Mouse (Mus musculus) CH12.LX (cell line): Measurements from ENCODE around the gene Rhof.

ENCODE experiments used
- CTCF ChIP-seq, 2 experiments: IDR thresholded peaks in 1 of 2; conservative IDR thresholded peaks in 1 of 2; 2 replicates each; pipeline ENCODE4 v1.5.1; 2011 to 2012; ENCODE audit warnings: low read depth in 2 of 2, low read length in 2 of 2, improper control_type of control experiment in 1 of 2, inconsistent platforms in 1 of 2, mild to moderate bottlenecking in 1 of 2, moderate library complexity in 1 of 2
- MAZ ChIP-seq: IDR thresholded peaks from 2 replicates; pipeline ENCODE4 v1.6.1; 2012; ENCODE audit warnings: low read depth, mild to moderate bottlenecking, inconsistent platforms, low read length, improper control_type of control experiment, moderate library complexity
- MYC ChIP-seq: IDR thresholded peaks from 2 replicates; pipeline ENCODE4 v1.6.1; 2011; ENCODE audit warnings: low read depth, mild to moderate bottlenecking, improper control_type of control experiment, low read length
- SIN3A ChIP-seq: IDR thresholded peaks from 2 replicates; pipeline ENCODE4 v1.6.1; 2012; ENCODE audit warnings: low read length, improper control_type of control experiment, inconsistent platforms

DNA sequence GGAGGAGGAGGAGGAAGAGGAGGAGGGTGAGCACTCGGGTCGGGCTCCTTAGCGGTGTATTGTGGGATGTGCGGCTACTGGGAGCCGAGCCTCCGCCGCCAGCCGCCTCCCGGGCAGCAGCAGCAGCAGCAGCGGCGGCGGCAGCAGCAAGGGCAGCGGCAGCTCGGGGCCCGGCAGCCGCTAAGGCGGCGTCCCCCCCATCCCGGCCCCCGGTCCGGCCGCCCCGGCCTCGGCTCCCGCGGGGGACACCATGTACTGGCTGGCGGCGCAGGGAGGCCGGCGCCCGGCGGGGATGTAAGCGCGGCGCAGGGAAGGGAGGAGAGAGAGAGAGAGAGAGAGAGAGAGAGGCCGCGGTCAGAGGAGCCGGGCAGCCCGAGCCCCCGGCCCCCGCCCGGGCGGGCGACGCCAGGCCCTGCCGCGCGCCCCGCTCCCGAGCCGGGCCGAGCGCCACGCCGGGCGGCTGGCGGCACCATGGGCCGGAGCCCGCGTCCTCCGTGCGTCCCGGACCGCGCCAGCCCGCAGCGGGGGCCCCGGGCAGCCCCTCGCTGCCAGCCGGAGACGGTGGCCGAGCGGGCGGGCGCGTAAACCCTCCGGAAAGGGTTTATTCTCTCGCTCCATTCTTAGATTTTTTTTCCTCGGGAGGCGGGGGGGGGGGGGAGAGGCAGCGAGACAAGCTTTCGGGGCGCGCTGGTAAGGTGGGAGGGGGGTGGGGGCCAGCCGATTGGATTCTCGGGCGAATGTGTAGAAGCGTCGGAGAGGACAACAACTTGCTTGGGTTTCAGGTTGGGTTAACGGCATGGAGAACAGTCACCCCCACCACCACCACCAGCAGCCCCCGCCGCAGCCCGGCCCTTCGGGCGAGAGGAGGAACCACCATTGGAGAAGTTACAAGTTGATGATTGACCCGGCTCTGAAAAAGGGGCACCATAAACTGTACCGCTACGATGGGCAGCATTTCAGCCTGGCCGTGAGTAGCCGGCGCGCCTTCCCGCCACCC, 10.0 kb upstream of the Rhof start, which contains the start of gene Setd1b:
- TF ChIP-seq MYC (no peak), MAZ (no peak), SIN3A (peak; percentile 16; the same call in 1 of the 2 replicates), CTCF (conservative IDR thresholded peaks at IDR 0.05 in 1 of 2, IDR thresholded peaks at IDR 0.05 in 1 of 2; ENCODE audit: low read depth in 2 of 2, low read length in 2 of 2) (no peak)
